Mouse (Mus musculus) forebrain, embryonic 14.5 days (tissue): ENCODE measurements around the gene Tsc1. TPM values are rescaled to one million over a fixed set of nuclear protein-coding genes. Genes with fewer than 3 reads are reported as not detected.

Source experiments
- ATAC-seq: fragments of 200-750 bp; cut with Nextera tagmentation; 2 replicates; pipeline ENCODE4 v1.8.0; 2017; ENCODE audit warnings: mild to moderate bottlenecking, moderate library complexity
- DNase-seq: peaks from one replicate; pipeline ENCODE4 v3.0.0-alpha.2; 2015; ENCODE audit warnings: low spot score
- H3K27ac ChIP-seq: fragments of 300-500 bp; sonication (generic); 2 replicates; pipeline ENCODE4 v1.5.1; 2014; ENCODE audit warnings: low read depth, mild to moderate bottlenecking, control low read depth, low read length, moderate library complexity
- H3K27me3 ChIP-seq: fragments of 300-500 bp; sonication (generic); replicated peaks from 2 replicates; pipeline ENCODE4 v1.6.1; 2014; ENCODE audit warnings: low read length, control low read depth, mixed read lengths; ENCODE audit not compliant: control insufficient read depth, insufficient read depth
- H3K36me3 ChIP-seq: fragments of 300-500 bp; sonication (generic); 2 replicates; pipeline ENCODE4 v1.6.1; 2014; ENCODE audit warnings: low read length, control low read depth; ENCODE audit not compliant: control insufficient read depth, insufficient read depth
- H3K4me1 ChIP-seq: fragments of 300-500 bp; sonication (generic); 2 replicates; pipeline ENCODE4 v1.6.1; 2014; ENCODE audit warnings: antibody characterized with exemption, low read length, control low read depth; ENCODE audit not compliant: control insufficient read depth, insufficient read depth
- H3K4me2 ChIP-seq: fragments of 300-500 bp; sonication (generic); 2 replicates; pipeline ENCODE4 v1.6.1; 2014; ENCODE audit warnings: mild to moderate bottlenecking, control low read depth, low read length
- H3K4me3 ChIP-seq: fragments of 300-500 bp; sonication (generic); 2 replicates; pipeline ENCODE4 v1.5.1; 2014; ENCODE audit warnings: low read depth, low read length, control low read depth
- H3K9ac ChIP-seq: fragments of 300-500 bp; sonication (generic); 2 replicates; pipeline ENCODE4 v1.6.1; 2014; ENCODE audit warnings: mild to moderate bottlenecking, low read length, control low read depth, moderate library complexity
- H3K9me3 ChIP-seq: fragments of 300-500 bp; sonication (generic); replicated peaks from 2 replicates; pipeline ENCODE4 v1.6.1; 2016; ENCODE audit warnings: low read length, control low read depth, mixed read lengths; ENCODE audit not compliant: control insufficient read depth
- WGBS: fragments of 180-500 bp; shearing (Covaris S2); extraction: QIAGEN DNeasy Blood & Tissue Kit; methylation state at CpG from one replicate; pipeline ENCODE4 v1.1.7; 2014; 5-methylcytosine and 5-hydroxymethylcytosine counted together
- polyA plus RNA-seq: library from polyadenylated mRNA; unstranded; fragments of >200 nt; fragmentation: Nextera tagmentation; extraction: Ambion mirVana; gene quantifications from 2 replicates; pipeline ENCODE4 v1.2.1, GENCODE M21; 2014

Gene Tsc1
- polyA plus RNA-seq, 1 experiment from 2014 or later: 17.7 TPM

- DNase-seq (no peak), ATAC-seq (no peak)
- no peak overlapping the region for H3K4me2 ChIP-seq
- WGBS: 64% methylated on average over 10 of the region's 10 CpGs
- H3K27ac ChIP-seq: no peak overlapping the region
- H3K9me3 ChIP-seq: no peaks in the 10 kb centered on the region
- H3K4me1 ChIP-seq: no peaks in the 10 kb centered on the region
- H3K36me3 ChIP-seq: no peaks in the 10 kb centered on the region
- H3K9ac ChIP-seq: no peak overlapping the region
- no peaks in the 10 kb centered on the region for H3K27me3 ChIP-seq
- H3K4me3 ChIP-seq: no peak overlapping the region
Observed at GRCm38 (mm10) chr2:28612436-28613063, 28.5 kb upstream of the Tsc1 start.

GRCm38 (mm10) chr2:28613599-28613998 lies 27.4 kb upstream of the Tsc1 start:
- Histone ChIP-seq H3K4me2 (no peak overlapping the region), H3K27me3 (no peaks in the 10 kb centered on the region), H3K9ac (no peak overlapping the region), H3K4me3 (no peak overlapping the region), H3K36me3 (no peaks in the 10 kb centered on the region), H3K4me1 (no peaks in the 10 kb centered on the region), H3K9me3 (no peaks in the 10 kb centered on the region), H3K27ac (no peak overlapping the region)
- 90% methylated on average over 10 of the region's 10 CpGs for WGBS
- ATAC-seq (no peak), DNase-seq (no peak)

- H3K27ac ChIP-seq: no peak overlapping the region
- WGBS: 32% methylated on average over 5 of the region's 5 CpGs
- DNase-seq: no peak
- no peak overlapping the region for H3K9ac ChIP-seq
- H3K4me1 ChIP-seq: no peaks in the 10 kb centered on the region
- no peak overlapping the region for H3K4me3 ChIP-seq
- no peak for ATAC-seq
- no peaks in the 10 kb centered on the region for H3K36me3 ChIP-seq
- no peak overlapping the region for H3K4me2 ChIP-seq
- peaks cover 7% of the 10 kb centered on the region; the same call in 1 of the 2 replicates for H3K27me3 ChIP-seq
- no peaks in the 10 kb centered on the region for H3K9me3 ChIP-seq
Observed at GRCm38 (mm10) chr2:28616358-28616757, 24.7 kb upstream of the Tsc1 start.

GRCm38 (mm10) chr2:28616874-28617273 lies 24.2 kb upstream of the Tsc1 start:
- 78% methylated on average over 9 of the region's 9 CpGs for WGBS
- Histone ChIP-seq H3K36me3 (no peaks in the 10 kb centered on the region), H3K4me1 (no peaks in the 10 kb centered on the region), H3K4me2 (no peak overlapping the region), H3K4me3 (no peak overlapping the region), H3K27me3 (peaks cover 9% of the 10 kb centered on the region; the same call in 1 of the 2 replicates), H3K9ac (no peak overlapping the region), H3K9me3 (no peaks in the 10 kb centered on the region), H3K27ac (no peak overlapping the region)
- DNase-seq (no peak), ATAC-seq (no peak)

- H3K4me1 ChIP-seq: no peaks in the 10 kb centered on the region
- no peak overlapping the region for H3K27ac ChIP-seq
- H3K9ac ChIP-seq: no peak overlapping the region
- no peak overlapping the region for H3K4me3 ChIP-seq
- peaks cover 11% of the 10 kb centered on the region; the same call in 1 of the 2 replicates for H3K27me3 ChIP-seq
- ATAC-seq (no peak), DNase-seq (no peak)
- WGBS: 69% methylated on average over 8 of the region's 8 CpGs
- no peak overlapping the region for H3K4me2 ChIP-seq
- no peaks in the 10 kb centered on the region for H3K9me3 ChIP-seq
- no peaks in the 10 kb centered on the region for H3K36me3 ChIP-seq
Observed at GRCm38 (mm10) chr2:28617498-28618486, 23.2 kb upstream of the Tsc1 start.

- Histone ChIP-seq H3K36me3 (no peaks in the 10 kb centered on the region), H3K9ac (no peak overlapping the region), H3K4me2 (no peak overlapping the region), H3K27ac (no peak overlapping the region), H3K4me3 (no peak overlapping the region), H3K9me3 (no peaks in the 10 kb centered on the region), H3K4me1 (no peaks in the 10 kb centered on the region), H3K27me3 (peaks cover 11% of the 10 kb centered on the region; the same call in 1 of the 2 replicates)
- DNase-seq (no peak), ATAC-seq (no peak)
- WGBS: 87% methylated on average over 6 of the region's 6 CpGs
Observed at GRCm38 (mm10) chr2:28618777-28619336, 22.2 kb upstream of the Tsc1 start.

- Histone ChIP-seq H3K4me3 (no peak overlapping the region), H3K4me1 (no peaks in the 10 kb centered on the region), H3K9me3 (no peaks in the 10 kb centered on the region), H3K36me3 (no peaks in the 10 kb centered on the region), H3K4me2 (no peak overlapping the region), H3K27ac (no peak overlapping the region), H3K9ac (no peak overlapping the region), H3K27me3 (peaks cover 11% of the 10 kb centered on the region; the same call in 1 of the 2 replicates)
- DNase-seq: no peak
- 82% methylated on average over 6 of the region's 6 CpGs for WGBS
- ATAC-seq: no peak
Observed at GRCm38 (mm10) chr2:28619369-28619768, 21.7 kb upstream of the Tsc1 start.

GRCm38 (mm10) chr2:28620522-28620921 lies 20.5 kb upstream of the Tsc1 start:
- WGBS: 68% methylated on average over 10 of the region's 10 CpGs
- DNase-seq: no peak
- Histone ChIP-seq H3K27ac (no peak overlapping the region), H3K9me3 (no peaks in the 10 kb centered on the region), H3K4me3 (no peak overlapping the region), H3K36me3 (no peaks in the 10 kb centered on the region), H3K4me1 (no peaks in the 10 kb centered on the region), H3K4me2 (no peak overlapping the region), H3K27me3 (peaks cover 11% of the 10 kb centered on the region; the same call in 1 of the 2 replicates), H3K9ac (no peak overlapping the region)
- no peak for ATAC-seq
